Mouse (Mus musculus) limb, embryonic 14.5 days (tissue): ENCODE measurements around the gene Nrros. TPM values are rescaled to one million over a fixed set of nuclear protein-coding genes. Genes with fewer than 3 reads are reported as not detected.

Experiments
- ATAC-seq: fragments of 200-750 bp; cut with Nextera tagmentation; 2 replicates; pipeline ENCODE4 v1.8.0; 2017; ENCODE audit warnings: low read depth, moderate number of reproducible peaks, moderate TSS enrichment; ENCODE audit not compliant: low FRiP score
- DNase-seq: peaks from one replicate; pipeline ENCODE4 v3.0.0-alpha.2; 2015; ENCODE audit warnings: low spot score
- H3K27ac ChIP-seq: fragments of 300-500 bp; sonication (generic); replicated peaks from 2 replicates; pipeline ENCODE4 v1.5.1; 2014; ENCODE audit warnings: low read depth, mild to moderate bottlenecking, low read length, moderate library complexity, mixed read lengths
- H3K27me3 ChIP-seq: fragments of 300-500 bp; sonication (generic); 2 replicates; pipeline ENCODE4 v1.6.1; 2014; ENCODE audit warnings: low read length, mixed read lengths; ENCODE audit not compliant: control insufficient read depth, insufficient read depth
- H3K36me3 ChIP-seq: fragments of 300-500 bp; sonication (generic); 2 replicates; pipeline ENCODE4 v1.6.1; 2014; ENCODE audit warnings: mild to moderate bottlenecking, low read length, moderate library complexity, mixed read lengths; ENCODE audit not compliant: control insufficient read depth, insufficient read depth
- H3K4me1 ChIP-seq: fragments of 300-500 bp; sonication (generic); 2 replicates; pipeline ENCODE4 v1.6.1; 2014; ENCODE audit warnings: antibody characterized with exemption, low read length, mixed read lengths; ENCODE audit not compliant: control insufficient read depth, insufficient read depth
- H3K4me2 ChIP-seq: fragments of 300-500 bp; sonication (generic); replicated peaks from 2 replicates; pipeline ENCODE4 v1.6.1; 2014; ENCODE audit warnings: low read depth, mild to moderate bottlenecking, low read length, moderate library complexity; ENCODE audit not compliant: severe bottlenecking
- H3K4me3 ChIP-seq: fragments of 300-500 bp; sonication (generic); replicated peaks from 2 replicates; pipeline ENCODE4 v1.5.1; 2014; ENCODE audit warnings: low read length
- H3K9ac ChIP-seq: fragments of 300-500 bp; sonication (generic); 2 replicates; pipeline ENCODE4 v1.6.1; 2014; ENCODE audit warnings: mild to moderate bottlenecking, low read depth, low read length, moderate library complexity; ENCODE audit not compliant: severe bottlenecking
- H3K9me3 ChIP-seq: fragments of 300-500 bp; sonication (generic); 2 replicates; pipeline ENCODE4 v1.6.1; 2016; ENCODE audit warnings: low read length; ENCODE audit not compliant: control insufficient read depth
- POLR2A ChIP-seq: fragments of 200-500 bp; IDR thresholded peaks from 2 replicates; pipeline ENCODE4 v1.8.0; 2012; ENCODE audit warnings: inconsistent platforms, mild to moderate bottlenecking, moderate library complexity, borderline replicate concordance; ENCODE audit not compliant: insufficient read depth, insufficient read length; ENCODE audit errors: extremely low read depth
- WGBS: fragments of 180-500 bp; shearing (Covaris S2); extraction: QIAGEN DNeasy Blood & Tissue Kit; methylation state at CpG from one replicate; pipeline ENCODE4 v1.1.7; 2014; 5-methylcytosine and 5-hydroxymethylcytosine counted together
- polyA plus RNA-seq, 2 experiments: library from polyadenylated mRNA; depleted of rRNA in 1 of 2; stranded (reverse) in 1 of 2; unstranded in 1 of 2; fragments of >200 nt; fragmentation: Nextera tagmentation in 1 of 2; extraction: Ambion mirVana in 1 of 2; gene quantifications; 2 replicates each; pipeline versions ENCODE4 v1.2.1 to v1.2.3; 2012 to 2014

The Nrros gene
- polyA plus RNA-seq, 2 experiments: 14.2 to 20.2 TPM

- no peak overlapping the region for H3K9ac ChIP-seq
- no peak overlapping the region for H3K27ac ChIP-seq
- TF ChIP-seq POLR2A: no peak
- no peak overlapping the region for H3K4me2 ChIP-seq
- no peaks in the 10 kb centered on the region for H3K27me3 ChIP-seq
- H3K36me3 ChIP-seq: no peaks in the 10 kb centered on the region; the same call in 1 of the 2 replicates
- ATAC-seq (no peak), DNase-seq (no peak)
- no peaks in the 10 kb centered on the region for H3K4me1 ChIP-seq
- 80% methylated on average over 1 of the region's 1 CpGs for WGBS
- no peaks in the 10 kb centered on the region for H3K9me3 ChIP-seq
- H3K4me3 ChIP-seq: no peak overlapping the region
These were observed 11.4 kb downstream of the Nrros start for GRCm38 (mm10) chr16:32153976-32154375.

GRCm38 (mm10) chr16:32147589-32148207 lies 17.7 kb downstream of the Nrros start:
- Histone ChIP-seq H3K4me3 (no peak overlapping the region), H3K9ac (no peak overlapping the region), H3K27ac (no peak overlapping the region), H3K36me3 (no peaks in the 10 kb centered on the region), H3K9me3 (no peaks in the 10 kb centered on the region), H3K27me3 (no peaks in the 10 kb centered on the region), H3K4me2 (peak overlapping the region; percentile 36), H3K4me1 (no peaks in the 10 kb centered on the region)
- ATAC-seq: no peak
- DNase-seq: no peak
- no peak for TF ChIP-seq POLR2A
- WGBS: 57% methylated on average over 10 of the region's 13 CpGs

DNA sequence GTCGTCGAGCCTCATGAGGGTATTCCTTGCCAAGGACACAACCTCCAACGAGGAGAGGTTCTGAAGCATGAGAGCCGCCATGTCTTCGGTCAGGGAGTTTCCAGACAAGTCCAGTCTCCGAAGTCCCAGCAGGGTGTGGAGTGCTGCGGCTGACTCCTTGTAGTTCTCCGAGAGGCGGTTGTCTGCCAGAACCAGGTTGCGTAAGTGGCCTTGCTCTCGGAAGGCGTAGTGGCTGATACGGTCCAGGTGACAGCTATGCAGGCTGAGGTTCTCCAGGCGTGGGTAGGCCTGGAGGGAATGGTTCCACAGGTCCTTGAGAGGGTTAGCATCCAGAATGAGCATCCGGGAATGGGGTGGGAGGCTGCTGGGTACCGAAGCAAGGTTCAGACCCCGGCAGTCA lies 20.8 kb downstream of the Nrros start:
- Histone ChIP-seq H3K4me3 (no peak overlapping the region), H3K27me3 (no peaks in the 10 kb centered on the region), H3K36me3 (no peaks in the 10 kb centered on the region), H3K27ac (no peak overlapping the region), H3K4me1 (no peaks in the 10 kb centered on the region), H3K4me2 (no peak overlapping the region), H3K9me3 (no peaks in the 10 kb centered on the region), H3K9ac (no peak overlapping the region)
- no peak for ATAC-seq
- no peak for DNase-seq
- 91% methylated on average over 17 of the region's 17 CpGs for WGBS
- TF ChIP-seq POLR2A: no peak

DNA sequence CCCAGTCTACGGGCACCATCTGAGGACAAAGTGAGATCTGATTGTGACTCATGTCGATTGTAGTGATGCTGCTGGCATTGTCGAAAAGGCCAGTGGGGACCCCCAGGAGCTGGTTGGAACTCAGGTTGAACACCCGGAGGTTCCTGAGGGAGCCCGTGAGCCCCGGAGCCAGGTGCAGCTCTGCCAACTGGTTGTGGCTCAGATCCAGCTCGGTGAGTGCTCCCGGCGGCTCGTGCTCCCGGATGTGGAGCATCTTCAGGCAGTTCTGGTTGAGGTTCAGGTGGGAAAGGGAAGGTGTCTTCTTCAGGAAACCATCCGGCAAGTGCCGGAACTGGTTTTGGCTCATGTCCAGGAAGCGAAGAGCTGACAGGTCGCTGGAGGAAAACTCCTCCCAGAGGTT lies 21.6 kb downstream of the Nrros start:
- no peak for TF ChIP-seq POLR2A
- H3K27me3 ChIP-seq: no peaks in the 10 kb centered on the region
- H3K4me3 ChIP-seq: no peak overlapping the region
- 94% methylated on average over 15 of the region's 15 CpGs for WGBS
- no peaks in the 10 kb centered on the region for H3K9me3 ChIP-seq
- DNase-seq: no peak
- no peaks in the 10 kb centered on the region for H3K36me3 ChIP-seq
- no peak overlapping the region for H3K27ac ChIP-seq
- ATAC-seq: no peak
- H3K4me1 ChIP-seq: no peaks in the 10 kb centered on the region
- no peak overlapping the region for H3K9ac ChIP-seq
- H3K4me2 ChIP-seq: no peak overlapping the region

DNA sequence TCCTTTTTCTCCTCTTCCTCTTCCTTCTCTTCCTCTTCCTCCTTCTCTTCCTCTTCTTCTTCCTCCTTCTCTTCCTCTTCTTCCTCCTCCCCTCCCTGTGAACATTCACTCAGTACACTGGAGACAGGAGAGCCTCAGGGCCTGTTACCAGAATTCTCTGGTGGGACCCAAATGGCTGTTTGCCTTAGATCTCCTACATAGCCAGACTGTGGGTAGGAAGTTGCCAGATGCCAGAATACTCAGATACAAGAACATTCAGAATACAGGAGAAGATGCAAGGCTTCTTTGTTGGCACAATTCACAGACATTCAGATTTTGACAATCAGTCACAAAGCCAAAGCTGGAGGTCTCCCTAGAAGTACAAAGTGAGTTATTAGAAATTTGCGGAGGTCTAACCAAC lies 26.4 kb downstream of the Nrros start:
- Histone ChIP-seq H3K27ac (no peak overlapping the region), H3K27me3 (no peaks in the 10 kb centered on the region), H3K9ac (no peak overlapping the region), H3K4me1 (no peaks in the 10 kb centered on the region), H3K4me3 (no peak overlapping the region), H3K36me3 (no peaks in the 10 kb centered on the region), H3K9me3 (no peaks in the 10 kb centered on the region), H3K4me2 (no peak overlapping the region)
- DNase-seq (no peak), ATAC-seq (no peak)
- WGBS: 86% methylated on average over 1 of the region's 1 CpGs
- no peak for TF ChIP-seq POLR2A
